Mouse (Mus musculus) regulatory T cell (primary cell): ENCODE measurements around the gene Dner.

Source experiments
- in situ Hi-C: fragments of 300-600 bp; cut with MboI, MseI; formaldehyde crosslinking; loops from one replicate; pipeline ENCODE4 v1.15.1; 2025; ENCODE audit warnings: high pct_unique_total_duplicates

Dner gene

DNA sequence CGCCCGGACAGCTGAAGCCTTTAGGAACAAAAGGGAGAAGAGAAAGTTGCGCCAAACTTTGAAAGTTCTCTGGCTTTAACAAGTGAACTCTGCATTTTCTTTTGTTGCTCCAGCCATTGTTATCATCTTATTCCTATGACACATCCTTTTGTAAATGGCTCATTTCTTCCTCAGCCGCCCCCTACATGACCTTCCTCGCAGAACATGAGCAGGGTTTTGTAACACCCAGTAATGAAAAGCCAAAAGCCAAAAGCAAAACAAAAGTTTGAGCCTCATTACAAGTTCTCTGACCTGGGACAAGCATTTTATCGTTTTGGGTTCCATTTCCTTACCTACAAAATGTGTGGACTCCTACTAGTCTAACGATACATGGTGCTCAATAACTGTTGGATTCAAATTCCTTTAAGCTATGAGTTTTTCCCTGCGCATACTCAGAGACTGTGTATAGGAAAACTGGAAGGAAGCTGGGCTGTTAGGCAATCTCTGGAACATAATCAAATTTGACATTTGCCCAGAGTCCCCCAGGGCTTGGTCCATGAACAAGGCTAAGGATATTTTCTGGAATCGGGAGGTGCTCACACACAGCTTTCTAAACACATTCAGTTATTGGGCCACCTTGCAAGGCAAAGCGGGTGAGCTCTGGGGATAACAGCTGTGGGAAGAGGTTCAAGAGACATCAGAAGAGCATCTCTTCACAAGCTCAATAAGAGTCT, 246.3 kb downstream of the Dner start:
- in situ Hi-C loops, result loop anchor here (25.0 kb wide), 1 partner anchor 1237 kb away; no protein-coding TSS in a partner anchor

GRCm38 (mm10) chr1:84443640-84444039, 252.4 kb downstream of the Dner start:
- in situ Hi-C loops, result no loop called here

- in situ Hi-C loops, result no loop called here
These were observed 253.0 kb downstream of the Dner start for GRCm38 (mm10) chr1:84443050-84443449.

GRCm38 (mm10) chr1:84441419-84441818, 254.6 kb downstream of the Dner start:
- in situ Hi-C loops, result no loop called here

DNA sequence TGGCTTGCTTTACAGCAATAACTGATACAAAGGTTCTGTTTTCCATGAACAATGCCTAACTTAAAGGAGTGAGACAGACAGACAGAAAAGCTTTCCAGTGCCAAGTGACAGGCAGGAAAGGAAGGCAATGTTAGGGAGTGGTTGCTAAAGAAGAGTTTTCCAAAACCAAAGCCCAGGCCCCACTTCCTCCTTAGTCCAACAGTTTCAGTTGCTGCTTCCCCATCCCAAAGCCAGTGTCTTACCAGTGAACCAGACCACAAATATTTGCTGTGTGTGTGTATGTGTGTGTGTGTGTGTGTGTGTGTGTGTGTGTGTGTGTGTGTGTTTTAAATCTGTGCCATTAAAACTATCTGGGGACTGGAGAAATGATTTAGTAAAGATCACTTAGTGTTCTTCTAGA, 258.5 kb downstream of the Dner start:
- in situ Hi-C loops, result no loop called here

- in situ Hi-C loops, result no loop called here
These were observed 259.7 kb downstream of the Dner start for GRCm38 (mm10) chr1:84436281-84436680.

GRCm38 (mm10) chr1:84433291-84433980, 262.6 kb downstream of the Dner start:
- in situ Hi-C loops, result no loop called here

DNA sequence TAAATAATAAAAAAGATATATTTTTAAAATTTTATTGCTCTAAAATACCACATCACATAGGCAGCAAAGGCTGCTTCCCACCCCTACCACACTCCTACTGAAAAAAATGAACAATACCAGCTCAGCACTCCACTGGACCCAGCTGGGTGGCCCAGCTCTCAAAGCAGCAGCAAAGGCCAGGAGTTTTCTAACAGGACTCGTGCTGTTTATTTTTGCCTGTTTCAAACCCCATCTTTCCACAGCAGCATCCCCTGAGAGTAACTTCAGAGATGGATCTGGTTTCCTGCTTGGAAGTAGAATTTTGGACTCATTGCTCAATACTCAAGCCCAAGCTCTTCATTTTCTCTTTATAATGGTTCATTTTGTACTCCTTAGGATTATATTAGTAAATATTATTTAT, 263.7 kb downstream of the Dner start:
- in situ Hi-C loops, result no loop called here

GRCm38 (mm10) chr1:84428331-84428730, 267.7 kb downstream of the Dner start:
- in situ Hi-C loops, result no loop called here

DNA sequence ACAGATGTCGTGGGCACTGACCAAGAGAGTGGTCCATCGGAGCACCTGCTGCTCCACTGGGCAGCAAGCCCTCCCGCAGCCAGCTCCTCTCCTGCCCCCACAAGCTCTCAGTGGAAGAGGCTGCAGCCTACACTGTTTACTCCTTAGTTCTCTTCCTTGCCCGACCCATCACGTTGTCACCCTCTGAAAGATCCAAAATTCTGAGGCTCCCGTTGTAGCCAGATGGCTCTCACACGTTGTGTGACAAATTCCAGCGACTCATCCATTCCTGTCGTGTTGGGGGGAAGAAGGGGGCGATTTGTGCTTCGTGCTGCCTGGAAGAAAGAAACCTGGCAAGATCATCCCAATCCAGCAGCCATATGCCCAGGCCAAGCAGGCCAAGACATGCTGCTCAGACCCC, 268.3 kb downstream of the Dner start:
- in situ Hi-C loops, result no loop called here

- in situ Hi-C loops, result no loop called here
These were observed 269.3 kb downstream of the Dner start for GRCm38 (mm10) chr1:84426679-84427078.

GRCm38 (mm10) chr1:84422881-84423280, 273.1 kb downstream of the Dner start:
- in situ Hi-C loops, result no loop called here

GRCm38 (mm10) chr1:84421845-84422244, 274.2 kb downstream of the Dner start:
- in situ Hi-C loops, result no loop called here

- in situ Hi-C loops, result no loop called here
These were observed 276.6 kb downstream of the Dner start for GRCm38 (mm10) chr1:84419416-84419815.

DNA sequence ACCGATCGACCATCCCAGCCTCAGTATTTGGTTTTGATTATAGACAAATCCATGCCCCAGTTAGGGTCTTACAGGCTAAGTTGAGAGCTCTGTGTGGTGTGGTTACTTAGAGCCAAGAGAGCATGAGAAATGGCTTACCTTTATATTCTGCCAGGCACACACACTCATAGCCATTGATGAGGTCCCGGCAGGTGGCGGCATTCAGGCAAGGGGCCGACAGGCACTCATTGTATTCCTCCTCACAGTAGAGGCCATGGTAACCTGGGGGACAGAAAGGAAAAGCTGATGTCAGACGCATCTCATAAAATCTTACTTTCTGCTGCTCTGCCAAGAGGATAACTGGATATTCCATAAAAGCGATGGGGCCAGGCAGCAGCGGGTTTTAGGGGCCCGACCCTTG, 277.5 kb downstream of the Dner start:
- in situ Hi-C loops, result no loop called here

- in situ Hi-C loops, result no loop called here
These were observed 278.2 kb downstream of the Dner start for GRCm38 (mm10) chr1:84417761-84418238.

GRCm38 (mm10) chr1:84417276-84417675, 278.7 kb downstream of the Dner start:
- in situ Hi-C loops, result no loop called here

DNA sequence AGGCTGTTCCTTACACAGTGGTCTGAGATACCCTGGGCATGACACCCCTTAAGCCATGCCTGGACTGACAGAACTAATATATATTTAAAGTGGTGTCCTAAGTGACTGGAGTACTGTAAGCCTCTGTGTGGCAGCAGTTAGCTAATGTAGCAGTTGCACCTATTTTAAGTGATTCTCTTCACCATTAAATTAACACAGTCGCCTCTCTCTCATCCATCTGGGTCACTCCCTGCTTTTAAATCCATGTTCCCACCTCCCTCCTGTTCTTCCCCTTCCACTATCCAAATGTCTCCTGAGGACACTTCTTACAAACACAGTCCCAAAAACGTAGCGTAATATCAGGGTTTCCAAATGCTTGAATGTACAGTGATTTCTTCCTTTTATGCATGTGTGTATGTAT, 281.6 kb downstream of the Dner start:
- in situ Hi-C loops, result no loop called here

DNA sequence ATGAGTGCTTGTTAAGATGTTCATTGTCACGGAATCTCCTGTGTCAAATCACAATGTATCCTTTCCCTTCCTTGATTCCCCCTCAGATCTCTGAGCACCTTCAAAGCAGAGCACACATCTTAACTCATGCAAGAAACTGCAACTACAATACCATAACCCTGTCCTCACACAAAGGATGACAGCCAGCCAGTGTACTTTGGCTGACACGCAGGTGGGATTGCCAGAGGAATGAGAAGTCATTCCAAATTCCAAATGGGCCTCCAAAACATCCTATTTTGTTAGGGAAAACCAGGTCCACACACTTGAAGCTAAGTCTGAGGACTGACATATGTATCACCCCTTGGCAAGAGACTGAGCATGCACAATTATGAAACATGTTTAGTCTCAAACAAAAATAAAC, 286.5 kb downstream of the Dner start:
- in situ Hi-C loops, result no loop called here

- in situ Hi-C loops, result no loop called here
These were observed 287.1 kb downstream of the Dner start for GRCm38 (mm10) chr1:84408873-84409272.

DNA sequence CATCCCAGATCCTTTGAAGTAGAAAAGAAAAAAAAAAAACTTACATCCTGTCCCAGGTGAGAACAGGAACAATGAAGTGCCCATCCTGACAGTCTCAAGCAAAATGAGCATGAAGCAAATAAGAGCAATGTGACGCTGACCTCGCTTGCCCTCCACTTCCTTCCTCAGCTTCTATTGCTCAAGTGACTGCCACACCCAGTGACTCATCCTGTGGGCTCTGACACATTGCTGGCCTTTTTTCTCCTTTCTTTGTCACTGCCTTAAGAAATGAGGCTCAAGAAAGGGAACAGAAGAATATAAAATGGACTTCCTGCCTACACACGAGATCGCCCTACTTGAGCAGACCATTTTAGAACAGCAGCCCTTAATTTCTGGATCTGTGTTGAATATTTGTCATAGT, 289.1 kb downstream of the Dner start:
- in situ Hi-C loops, result no loop called here

- in situ Hi-C loops, result no loop called here
These were observed 290.3 kb downstream of the Dner start for GRCm38 (mm10) chr1:84405551-84406290.
